Mouse (Mus musculus) adrenal gland, adult 8-10 months (tissue): ENCODE measurements around the gene Gm20388. TPM values are rescaled to one million over a fixed set of nuclear protein-coding genes. Genes with fewer than 3 reads are reported as not detected.

ENCODE experiments used
- DNase-seq: peaks from one replicate; pipeline ENCODE4 v3.0.0; 2022
- total RNA-seq, 4 experiments: library from RNA; stranded (reverse); gene quantifications; 2 replicates each; pipeline ENCODE4 v1.2.4; 2022

Gene Gm20388
- total RNA-seq, 4 experiments from 2014 or later = 1.7 to 16.9 (median 5.8) TPM

GRCm38 (mm10) chr8:121374284-121374683 lies 1463.6 kb downstream of the Gm20388 start:
- no peak for DNase-seq

GRCm38 (mm10) chr8:121374777-121375176 lies 1464.1 kb downstream of the Gm20388 start:
- no peak for DNase-seq

- DNase-seq = peak; percentile 92
These were observed 1465.7 kb downstream of the Gm20388 start for GRCm38 (mm10) chr8:121376116-121376950.

- no peak for DNase-seq
These were observed 1467.0 kb downstream of the Gm20388 start for GRCm38 (mm10) chr8:121377680-121378079.

GRCm38 (mm10) chr8:121379387-121379786 lies 1468.7 kb downstream of the Gm20388 start:
- DNase-seq = no peak

- peak; percentile 60 for DNase-seq
These were observed 1472.1 kb downstream of the Gm20388 start for GRCm38 (mm10) chr8:121382583-121383241.

GRCm38 (mm10) chr8:121385540-121385939 lies 1474.9 kb downstream of the Gm20388 start:
- DNase-seq = no peak

- no peak for DNase-seq
These were observed 1480.0 kb downstream of the Gm20388 start for GRCm38 (mm10) chr8:121390608-121391007.

GRCm38 (mm10) chr8:121391254-121391653 lies 1480.6 kb downstream of the Gm20388 start:
- no peak for DNase-seq

- DNase-seq = no peak
These were observed 1481.1 kb downstream of the Gm20388 start for GRCm38 (mm10) chr8:121391771-121392170.

GRCm38 (mm10) chr8:121392482-121392881 lies 1481.8 kb downstream of the Gm20388 start:
- no peak for DNase-seq

- DNase-seq = no peak
These were observed 1482.5 kb downstream of the Gm20388 start for GRCm38 (mm10) chr8:121393111-121393510.

GRCm38 (mm10) chr8:121394686-121395085 lies 1484.0 kb downstream of the Gm20388 start:
- no peak for DNase-seq

- no peak for DNase-seq
These were observed 1484.7 kb downstream of the Gm20388 start for GRCm38 (mm10) chr8:121395316-121395715.

GRCm38 (mm10) chr8:121396151-121396550 lies 1485.5 kb downstream of the Gm20388 start:
- DNase-seq = no peak

- no peak for DNase-seq
These were observed 1486.6 kb downstream of the Gm20388 start for GRCm38 (mm10) chr8:121397201-121397698.

- no peak for DNase-seq
These were observed 1487.4 kb downstream of the Gm20388 start for GRCm38 (mm10) chr8:121398081-121398480.

- no peak for DNase-seq
These were observed 1488.1 kb downstream of the Gm20388 start for GRCm38 (mm10) chr8:121398724-121399123.

GRCm38 (mm10) chr8:121399173-121399572 lies 1488.5 kb downstream of the Gm20388 start:
- no peak for DNase-seq

GRCm38 (mm10) chr8:121400581-121400980 lies 1489.9 kb downstream of the Gm20388 start:
- DNase-seq = no peak

- no peak for DNase-seq
These were observed 1493.2 kb downstream of the Gm20388 start for GRCm38 (mm10) chr8:121403821-121404220.

- peak; percentile 30 for DNase-seq
These were observed 1507.4 kb downstream of the Gm20388 start for GRCm38 (mm10) chr8:121418081-121418480.

GRCm38 (mm10) chr8:121419551-121419950 lies 1508.9 kb downstream of the Gm20388 start:
- no peak for DNase-seq

- DNase-seq = no peak
These were observed 1510.4 kb downstream of the Gm20388 start for GRCm38 (mm10) chr8:121421009-121421408.
